Mouse (Mus musculus) liver, embryonic 12.5 days (tissue): ENCODE measurements around the gene Slc7a9. TPM values are rescaled to one million over a fixed set of nuclear protein-coding genes. Genes with fewer than 3 reads are reported as not detected.
A peak's percentile ranks its signal among the peaks of the same experiment; 100 is the strongest.

Experiments used
- ATAC-seq: fragments of 200-750 bp; cut with Nextera tagmentation; 2 replicates; pipeline ENCODE4 v1.8.0; 2017; ENCODE audit warnings: moderate number of reproducible peaks, mild to moderate bottlenecking, moderate library complexity
- H3K27ac ChIP-seq: fragments of 300-500 bp; sonication (generic); 2 replicates; pipeline ENCODE4 v1.5.1; 2016; ENCODE audit warnings: mild to moderate bottlenecking
- H3K27me3 ChIP-seq: fragments of 300-500 bp; sonication (generic); replicated peaks from 2 replicates; pipeline ENCODE4 v1.6.1; 2016; ENCODE audit warnings: mild to moderate bottlenecking, moderate library complexity
- H3K36me3 ChIP-seq: fragments of 300-500 bp; sonication (generic); 2 replicates; pipeline ENCODE4 v1.6.1; 2016; ENCODE audit warnings: mild to moderate bottlenecking, moderate library complexity
- H3K4me1 ChIP-seq: fragments of 300-500 bp; sonication (generic); 2 replicates; pipeline ENCODE4 v1.6.1; 2016
- H3K4me2 ChIP-seq: fragments of 300-500 bp; sonication (generic); 2 replicates; pipeline ENCODE4 v1.6.1; 2016; ENCODE audit warnings: mild to moderate bottlenecking, moderate library complexity
- H3K4me3 ChIP-seq: fragments of 300-500 bp; sonication (generic); 2 replicates; pipeline ENCODE4 v1.5.1; 2016; ENCODE audit warnings: mild to moderate bottlenecking, moderate library complexity
- H3K9ac ChIP-seq: fragments of 300-500 bp; sonication (generic); 2 replicates; pipeline ENCODE4 v1.6.1; 2016; ENCODE audit warnings: mild to moderate bottlenecking, moderate library complexity
- H3K9me3 ChIP-seq: fragments of 300-500 bp; sonication (generic); replicated peaks from 2 replicates; pipeline ENCODE4 v1.6.1; 2016; ENCODE audit warnings: mild to moderate bottlenecking, moderate library complexity
- WGBS: fragments of 180-500 bp; shearing (Covaris S2); methylation state at CpG from one replicate; pipeline ENCODE4 v1.1.7; 2016; ENCODE audit not compliant: insufficient replicate concordance; 5-methylcytosine and 5-hydroxymethylcytosine counted together
- polyA plus RNA-seq: library from polyadenylated mRNA; unstranded; fragments of >200 nt; fragmentation: Nextera tagmentation; extraction: Ambion mirVana; gene quantifications from 2 replicates; pipeline ENCODE4 v1.2.1, GENCODE M21; 2016

The Slc7a9 gene
- 2.2 and 3.2 TPM in 2 replicates for polyA plus RNA-seq

- Histone ChIP-seq H3K36me3 (no peaks in the 10 kb centered on the region), H3K4me3 (no peak within 1 kb of the TSS), H3K9ac (no peak within 1 kb of the TSS), H3K9me3 (no peaks in the 10 kb centered on the region), H3K4me2 (peak within 1 kb of the TSS; percentile 12), H3K4me1 (peaks cover 11% of the 10 kb centered on the region), H3K27ac (no peak within 1 kb of the TSS), H3K27me3 (no peaks in the 10 kb centered on the region)
- 19% methylated on average over 15 of the region's 15 CpGs for WGBS
- ATAC-seq, result no peak
Observed at GRCm38 (mm10) chr7:35447996-35448846, at the start of gene Slc7a9. Gene Slc7a9 (plus strand): TSS chr7:35448796.

GRCm38 (mm10) chr7:35401169-35401568 lies 47.4 kb upstream of the Slc7a9 start:
- no peak for ATAC-seq
- Histone ChIP-seq H3K9ac (no peak overlapping the region), H3K9me3 (no peaks in the 10 kb centered on the region), H3K36me3 (peaks cover 73% of the 10 kb centered on the region), H3K27ac (no peak overlapping the region), H3K27me3 (no peaks in the 10 kb centered on the region), H3K4me2 (no peak overlapping the region), H3K4me3 (no peak overlapping the region), H3K4me1 (peaks cover 25% of the 10 kb centered on the region)
- 82% methylated on average over 4 of the region's 4 CpGs for WGBS

- no peak for ATAC-seq
- no peaks in the 10 kb centered on the region for H3K4me1 ChIP-seq
- peaks cover 66% of the 10 kb centered on the region for H3K36me3 ChIP-seq
- no peaks in the 10 kb centered on the region for H3K9me3 ChIP-seq
- no peak overlapping the region for H3K4me2 ChIP-seq
- no peak overlapping the region for H3K4me3 ChIP-seq
- H3K9ac ChIP-seq, result no peak overlapping the region
- WGBS, result 64% methylated on average over 5 of the region's 5 CpGs
- H3K27me3 ChIP-seq, result no peaks in the 10 kb centered on the region
- no peak overlapping the region for H3K27ac ChIP-seq
Observed at GRCm38 (mm10) chr7:35415226-35415625, 33.4 kb upstream of the Slc7a9 start.

GRCm38 (mm10) chr7:35415801-35416653 lies 32.6 kb upstream of the Slc7a9 start:
- H3K27ac ChIP-seq, result no peak overlapping the region
- no peak overlapping the region for H3K4me3 ChIP-seq
- no peaks in the 10 kb centered on the region for H3K9me3 ChIP-seq
- no peak overlapping the region for H3K4me2 ChIP-seq
- H3K36me3 ChIP-seq, result peaks cover 66% of the 10 kb centered on the region
- no peak for ATAC-seq
- H3K4me1 ChIP-seq, result no peaks in the 10 kb centered on the region
- WGBS, result 77% methylated on average over 9 of the region's 9 CpGs
- no peak overlapping the region for H3K9ac ChIP-seq
- H3K27me3 ChIP-seq, result no peaks in the 10 kb centered on the region

- Histone ChIP-seq H3K27me3 (no peaks in the 10 kb centered on the region), H3K36me3 (peaks cover 67% of the 10 kb centered on the region), H3K4me1 (no peaks in the 10 kb centered on the region), H3K4me3 (no peak overlapping the region), H3K9me3 (no peaks in the 10 kb centered on the region), H3K9ac (no peak overlapping the region), H3K4me2 (no peak overlapping the region), H3K27ac (no peak overlapping the region)
- 80% methylated on average over 5 of the region's 5 CpGs for WGBS
- no peak for ATAC-seq
Observed at GRCm38 (mm10) chr7:35416654-35416948, 32.0 kb upstream of the Slc7a9 start.

- no peaks in the 10 kb centered on the region for H3K27me3 ChIP-seq
- WGBS, result 81% methylated on average over 10 of the region's 10 CpGs
- no peaks in the 10 kb centered on the region for H3K9me3 ChIP-seq
- no peak overlapping the region for H3K4me2 ChIP-seq
- H3K27ac ChIP-seq, result no peak overlapping the region
- no peak for ATAC-seq
- no peak overlapping the region for H3K9ac ChIP-seq
- peaks cover 85% of the 10 kb centered on the region for H3K36me3 ChIP-seq
- no peak overlapping the region for H3K4me3 ChIP-seq
- no peaks in the 10 kb centered on the region for H3K4me1 ChIP-seq
Observed at GRCm38 (mm10) chr7:35423071-35423470, 25.5 kb upstream of the Slc7a9 start.

- H3K36me3 ChIP-seq, result peaks cover 86% of the 10 kb centered on the region
- H3K27me3 ChIP-seq, result no peaks in the 10 kb centered on the region
- ATAC-seq, result no peak
- H3K9ac ChIP-seq, result no peak overlapping the region
- H3K4me1 ChIP-seq, result no peaks in the 10 kb centered on the region
- H3K27ac ChIP-seq, result no peak overlapping the region
- no peak overlapping the region for H3K4me2 ChIP-seq
- no peak overlapping the region for H3K4me3 ChIP-seq
- H3K9me3 ChIP-seq, result no peaks in the 10 kb centered on the region
- WGBS, result 89% methylated on average over 10 of the region's 10 CpGs
Observed at GRCm38 (mm10) chr7:35428146-35428545, 20.4 kb upstream of the Slc7a9 start.

- Histone ChIP-seq H3K27ac (no peak overlapping the region), H3K36me3 (peaks cover 86% of the 10 kb centered on the region)
- WGBS, result 85% methylated on average over 9 of the region's 9 CpGs
Observed at GRCm38 (mm10) chr7:35435266-35435665, 13.3 kb upstream of the Slc7a9 start.

GRCm38 (mm10) chr7:35447501-35447900 lies 1.1 kb upstream of the Slc7a9 start:
- Histone ChIP-seq H3K4me2 (no peak overlapping the region), H3K9ac (no peak overlapping the region), H3K4me3 (no peak overlapping the region), H3K9me3 (no peaks in the 10 kb centered on the region), H3K4me1 (peaks cover 11% of the 10 kb centered on the region), H3K36me3 (no peaks in the 10 kb centered on the region), H3K27ac (no peak overlapping the region), H3K27me3 (no peaks in the 10 kb centered on the region)
- WGBS, result 47% methylated on average over 4 of the region's 4 CpGs
- no peak for ATAC-seq

More at GRCm38 (mm10) chr7:35435266-35435665, 13.3 kb upstream of the Slc7a9 start:
- ATAC-seq, result no peak
- Histone ChIP-seq H3K9ac (no peak overlapping the region), H3K27me3 (no peaks in the 10 kb centered on the region), H3K9me3 (no peaks in the 10 kb centered on the region), H3K4me3 (no peak overlapping the region), H3K4me1 (no peaks in the 10 kb centered on the region), H3K4me2 (no peak overlapping the region)

- Histone ChIP-seq H3K27me3 (no peaks in the 10 kb centered on the region), H3K27ac (no peak overlapping the region), H3K9me3 (no peaks in the 10 kb centered on the region), H3K4me1 (peaks cover 11% of the 10 kb centered on the region), H3K36me3 (no peaks in the 10 kb centered on the region), H3K4me3 (no peak overlapping the region), H3K4me2 (peak overlapping the region; percentile 12; the same call in 1 of the 2 replicates), H3K9ac (no peak overlapping the region)
- no peak for ATAC-seq
- WGBS, result 55% methylated on average over 7 of the region's 7 CpGs
Observed at GRCm38 (mm10) chr7:35448867-35449266, 271 bp downstream of the Slc7a9 start.

GRCm38 (mm10) chr7:35456091-35456814 lies 7.7 kb downstream of the Slc7a9 start:
- no peaks in the 10 kb centered on the region for H3K4me1 ChIP-seq
- H3K4me2 ChIP-seq, result no peak overlapping the region
- no peaks in the 10 kb centered on the region for H3K27me3 ChIP-seq
- no peak overlapping the region for H3K9ac ChIP-seq
- no peak overlapping the region for H3K27ac ChIP-seq
- H3K36me3 ChIP-seq, result no peaks in the 10 kb centered on the region
- WGBS, result 57% methylated on average over 4 of the region's 4 CpGs
- no peak for ATAC-seq
- no peak overlapping the region for H3K4me3 ChIP-seq
- H3K9me3 ChIP-seq, result no peaks in the 10 kb centered on the region

GRCm38 (mm10) chr7:35460971-35461370 lies 12.4 kb downstream of the Slc7a9 start:
- H3K4me3 ChIP-seq, result no peak overlapping the region
- no peak overlapping the region for H3K27ac ChIP-seq
- H3K4me2 ChIP-seq, result no peak overlapping the region
- no peaks in the 10 kb centered on the region for H3K27me3 ChIP-seq
- H3K9ac ChIP-seq, result no peak overlapping the region
- no peak for ATAC-seq
- no peaks in the 10 kb centered on the region for H3K36me3 ChIP-seq
- no peaks in the 10 kb centered on the region for H3K9me3 ChIP-seq
- H3K4me1 ChIP-seq, result no peaks in the 10 kb centered on the region
- WGBS, result 58% methylated on average over 4 of the region's 4 CpGs
